Mouse (Mus musculus): ENCODE results near the gene St3gal3. TPM values are rescaled to one million over a fixed set of nuclear protein-coding genes. Genes with fewer than 3 reads are reported as not detected.

Gene St3gal3
- polyA plus RNA-seq, 1 experiment: 8.9 TPM

- H3K27ac ChIP-seq (ENCODE audit: insufficient read depth, low read length): no peak overlapping the region
- no peak for DNase-seq (ENCODE audit: low read depth in 1 of 2, low spot score in 2 of 2)
- WGBS: 100% methylated on average over 1 of the region's 1 CpGs
- H3K4me1 ChIP-seq (ENCODE audit: control insufficient read depth, insufficient read depth, insufficient read length): no peaks in the 10 kb centered on the region
- no peak for TF ChIP-seq CTCF (IDR thresholded peaks at IDR 0.05; ENCODE audit: extremely low read depth, insufficient read depth, insufficient read length, insufficient replicate concordance)
- no peak for TF ChIP-seq POLR2A (IDR thresholded peaks at IDR 0.05; ENCODE audit: low read depth, low read length)
- no peak overlapping the region for H3K4me3 ChIP-seq (ENCODE audit: extremely low read depth, insufficient read depth, insufficient read length)
- no peaks in the 10 kb centered on the region for H3K36me3 ChIP-seq (ENCODE audit: control insufficient read depth, insufficient read depth, low read length)
- no peaks in the 10 kb centered on the region for H3K27me3 ChIP-seq (ENCODE audit: control insufficient read depth, insufficient read depth, low read length)
Observed at GRCm38 (mm10) chr4:117995461-117995860, 139.3 kb downstream of the St3gal3 start.

- H3K4me1 ChIP-seq (ENCODE audit: control insufficient read depth, insufficient read depth, insufficient read length): no peaks in the 10 kb centered on the region
- WGBS: 92% methylated on average over 2 of the region's 2 CpGs
- no peaks in the 10 kb centered on the region for H3K27me3 ChIP-seq (ENCODE audit: control insufficient read depth, insufficient read depth, low read length)
- DNase-seq (ENCODE audit: low read depth in 1 of 2, low spot score in 2 of 2): no peak
- no peak overlapping the region for H3K4me3 ChIP-seq (ENCODE audit: extremely low read depth, insufficient read depth, insufficient read length)
- H3K36me3 ChIP-seq (ENCODE audit: control insufficient read depth, insufficient read depth, low read length): no peaks in the 10 kb centered on the region
- no peak overlapping the region for H3K27ac ChIP-seq (ENCODE audit: insufficient read depth, low read length)
- no peak for TF ChIP-seq CTCF (IDR thresholded peaks at IDR 0.05; ENCODE audit: extremely low read depth, insufficient read depth, insufficient read length, insufficient replicate concordance)
Observed at GRCm38 (mm10) chr4:117993421-117993820, 141.3 kb downstream of the St3gal3 start.

GRCm38 (mm10) chr4:117992872-117993271, 141.8 kb downstream of the St3gal3 start:
- TF ChIP-seq CTCF (IDR thresholded peaks at IDR 0.05; ENCODE audit: extremely low read depth, insufficient read depth, insufficient read length, insufficient replicate concordance): no peak
- TF ChIP-seq POLR2A (IDR thresholded peaks at IDR 0.05; ENCODE audit: low read depth, low read length): no peak
- H3K27me3 ChIP-seq (ENCODE audit: control insufficient read depth, insufficient read depth, low read length): no peaks in the 10 kb centered on the region
- no peaks in the 10 kb centered on the region for H3K4me1 ChIP-seq (ENCODE audit: control insufficient read depth, insufficient read depth, insufficient read length)
- H3K27ac ChIP-seq (ENCODE audit: insufficient read depth, low read length): no peak overlapping the region
- H3K36me3 ChIP-seq (ENCODE audit: control insufficient read depth, insufficient read depth, low read length): no peaks in the 10 kb centered on the region
- H3K4me3 ChIP-seq (ENCODE audit: extremely low read depth, insufficient read depth, insufficient read length): no peak overlapping the region
- DNase-seq (ENCODE audit: low read depth in 1 of 2, low spot score in 2 of 2): no peak
- 92% methylated on average over 7 of the region's 7 CpGs for WGBS

- Histone ChIP-seq H3K27ac (ENCODE audit: insufficient read depth, low read length) (no peak overlapping the region), H3K4me3 (ENCODE audit: extremely low read depth, insufficient read depth, insufficient read length) (no peak overlapping the region), H3K27me3 (ENCODE audit: control insufficient read depth, insufficient read depth, low read length) (no peaks in the 10 kb centered on the region), H3K4me1 (ENCODE audit: control insufficient read depth, insufficient read depth, insufficient read length) (no peaks in the 10 kb centered on the region), H3K36me3 (ENCODE audit: control insufficient read depth, insufficient read depth, low read length) (no peaks in the 10 kb centered on the region)
- no peak for DNase-seq (ENCODE audit: low read depth in 1 of 2, low spot score in 2 of 2)
- TF ChIP-seq CTCF (IDR thresholded peaks at IDR 0.05; ENCODE audit: extremely low read depth, insufficient read depth, insufficient read length, insufficient replicate concordance) (no peak), POLR2A (IDR thresholded peaks at IDR 0.05; ENCODE audit: low read depth, low read length) (no peak)
- 93% methylated on average over 3 of the region's 3 CpGs for WGBS
Observed at GRCm38 (mm10) chr4:117992036-117992435, 142.7 kb downstream of the St3gal3 start.

GRCm38 (mm10) chr4:117991055-117991627, 143.6 kb downstream of the St3gal3 start:
- WGBS: 93% methylated on average over 8 of the region's 8 CpGs
- no peak for DNase-seq (ENCODE audit: low read depth in 1 of 2, low spot score in 2 of 2)
- Histone ChIP-seq H3K4me3 (ENCODE audit: extremely low read depth, insufficient read depth, insufficient read length) (no peak overlapping the region), H3K4me1 (ENCODE audit: control insufficient read depth, insufficient read depth, insufficient read length) (no peaks in the 10 kb centered on the region), H3K36me3 (ENCODE audit: control insufficient read depth, insufficient read depth, low read length) (no peaks in the 10 kb centered on the region), H3K27me3 (ENCODE audit: control insufficient read depth, insufficient read depth, low read length) (no peaks in the 10 kb centered on the region), H3K27ac (ENCODE audit: insufficient read depth, low read length) (no peak overlapping the region)
- TF ChIP-seq POLR2A (IDR thresholded peaks at IDR 0.05; ENCODE audit: low read depth, low read length) (no peak), CTCF (IDR thresholded peaks at IDR 0.05; ENCODE audit: extremely low read depth, insufficient read depth, insufficient read length, insufficient replicate concordance) (no peak)

GRCm38 (mm10) chr4:117990571-117990970, 144.1 kb downstream of the St3gal3 start:
- DNase-seq (ENCODE audit: low read depth in 1 of 2, low spot score in 2 of 2): no peak
- Histone ChIP-seq H3K27me3 (ENCODE audit: control insufficient read depth, insufficient read depth, low read length) (no peaks in the 10 kb centered on the region), H3K27ac (ENCODE audit: insufficient read depth, low read length) (no peak overlapping the region), H3K4me3 (ENCODE audit: extremely low read depth, insufficient read depth, insufficient read length) (no peak overlapping the region), H3K4me1 (ENCODE audit: control insufficient read depth, insufficient read depth, insufficient read length) (no peaks in the 10 kb centered on the region), H3K36me3 (ENCODE audit: control insufficient read depth, insufficient read depth, low read length) (no peaks in the 10 kb centered on the region)
- TF ChIP-seq POLR2A (IDR thresholded peaks at IDR 0.05; ENCODE audit: low read depth, low read length): no peak
- TF ChIP-seq CTCF (IDR thresholded peaks at IDR 0.05; ENCODE audit: extremely low read depth, insufficient read depth, insufficient read length, insufficient replicate concordance): no peak
- 88% methylated on average over 3 of the region's 3 CpGs for WGBS

GRCm38 (mm10) chr4:117989801-117990200, 144.9 kb downstream of the St3gal3 start:
- 95% methylated on average over 12 of the region's 12 CpGs for WGBS
- Histone ChIP-seq H3K36me3 (ENCODE audit: control insufficient read depth, insufficient read depth, low read length) (no peaks in the 10 kb centered on the region), H3K27me3 (ENCODE audit: control insufficient read depth, insufficient read depth, low read length) (no peaks in the 10 kb centered on the region), H3K4me1 (ENCODE audit: control insufficient read depth, insufficient read depth, insufficient read length) (no peaks in the 10 kb centered on the region), H3K27ac (ENCODE audit: insufficient read depth, low read length) (no peak overlapping the region), H3K4me3 (ENCODE audit: extremely low read depth, insufficient read depth, insufficient read length) (no peak overlapping the region)
- TF ChIP-seq POLR2A (IDR thresholded peaks at IDR 0.05; ENCODE audit: low read depth, low read length) (no peak), CTCF (IDR thresholded peaks at IDR 0.05; ENCODE audit: extremely low read depth, insufficient read depth, insufficient read length, insufficient replicate concordance) (no peak)
- DNase-seq (ENCODE audit: low read depth in 1 of 2, low spot score in 2 of 2): no peak
